Mouse (Mus musculus) liver, embryonic 11.5 days (tissue): Measurements from ENCODE around the gene Gm7271. TPM values are rescaled to one million over a fixed set of nuclear protein-coding genes. Genes with fewer than 3 reads are reported as not detected.

Experiments used
- ATAC-seq: fragments of 200-750 bp; cut with Nextera tagmentation; replicated peaks from 2 replicates; pipeline ENCODE4 v1.8.0; 2017; ENCODE audit warnings: moderate number of reproducible peaks, mild to moderate bottlenecking, moderate TSS enrichment, moderate library complexity; ENCODE audit not compliant: low FRiP score
- DNase-seq: peaks from one replicate; pipeline ENCODE4 v3.0.0-alpha.2; 2017; ENCODE audit warnings: low spot score
- H3K27ac ChIP-seq: fragments of 300-500 bp; sonication (generic); 2 replicates; pipeline ENCODE4 v1.5.1; 2014; ENCODE audit warnings: mild to moderate bottlenecking, low read depth, low read length, control low read depth
- H3K27me3 ChIP-seq: fragments of 300-500 bp; sonication (generic); replicated peaks from 2 replicates; pipeline ENCODE4 v1.6.1; 2014; ENCODE audit warnings: low read length, mixed read lengths; ENCODE audit not compliant: control insufficient read depth, insufficient read depth
- H3K36me3 ChIP-seq: fragments of 300-500 bp; sonication (generic); 2 replicates; pipeline ENCODE4 v1.6.1; 2014; ENCODE audit warnings: mild to moderate bottlenecking, low read length, moderate library complexity, mixed read lengths; ENCODE audit not compliant: control insufficient read depth, insufficient read depth
- H3K4me1 ChIP-seq: fragments of 300-500 bp; sonication (generic); replicated peaks from 2 replicates; pipeline ENCODE4 v1.6.1; 2014; ENCODE audit warnings: low read length, mixed read lengths; ENCODE audit not compliant: control insufficient read depth, insufficient read depth
- H3K4me2 ChIP-seq: fragments of 300-500 bp; sonication (generic); 2 replicates; pipeline ENCODE4 v1.6.1; 2014; ENCODE audit warnings: mild to moderate bottlenecking, control low read depth, moderate library complexity
- H3K4me3 ChIP-seq: fragments of 300-500 bp; sonication (generic); 2 replicates; pipeline ENCODE4 v1.5.1; 2014; ENCODE audit warnings: low read depth, low read length, control low read depth
- H3K9ac ChIP-seq: fragments of 300-500 bp; sonication (generic); 2 replicates; pipeline ENCODE4 v1.6.1; 2014; ENCODE audit warnings: low read depth, low read length, control low read depth
- H3K9me3 ChIP-seq: fragments of 300-500 bp; sonication (generic); 2 replicates; pipeline ENCODE4 v1.6.1; 2016; ENCODE audit warnings: low read length, inconsistent platforms, mixed read lengths; ENCODE audit not compliant: control insufficient read depth
- WGBS: fragments of 180-500 bp; shearing (Covaris S2); extraction: QIAGEN DNeasy Blood & Tissue Kit; methylation state at CpG from one replicate; pipeline ENCODE4 v1.1.7; 2014; 5-methylcytosine and 5-hydroxymethylcytosine counted together
- polyA plus RNA-seq: library from polyadenylated mRNA; unstranded; fragments of >200 nt; fragmentation: Nextera tagmentation; extraction: Ambion mirVana; gene quantifications from 2 replicates; pipeline ENCODE4 v1.2.1, GENCODE M21; 2014

Gm7271 gene
- not detected in 2 replicates for polyA plus RNA-seq

DNA sequence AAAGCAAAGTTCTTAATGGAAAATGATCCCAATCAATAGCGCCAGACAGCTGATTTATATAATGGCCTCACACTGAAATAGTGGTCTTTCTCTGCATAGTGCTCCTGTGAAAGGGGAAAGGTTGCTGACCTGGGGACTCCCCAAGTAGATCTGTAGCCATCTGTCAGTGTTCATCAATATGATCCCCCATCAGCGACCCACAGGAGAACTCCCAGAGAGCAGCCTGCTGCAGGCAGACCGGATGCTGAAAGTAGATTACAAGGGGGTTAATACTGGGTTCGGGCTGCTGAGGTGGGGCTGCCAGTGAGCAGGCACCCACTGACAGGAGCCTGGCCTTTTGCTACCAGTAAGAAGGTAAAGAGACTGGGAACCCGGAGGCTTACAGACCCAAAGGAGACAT lies at the start of gene Gm7271:
Gene Gm7271, plus strand, starts transcription at position 230 of the 400 bp plus-strand sequence.
- no peak within 1 kb of the TSS for H3K4me3 ChIP-seq
- no peak within 1 kb of the TSS for H3K9ac ChIP-seq
- H3K4me1 ChIP-seq: no peaks in the 10 kb centered on the region
- H3K27ac ChIP-seq: no peak within 1 kb of the TSS
- DNase-seq: no peak
- no peak for ATAC-seq
- WGBS: 41% methylated on average over 5 of the region's 5 CpGs
- no peaks in the 10 kb centered on the region; the same call in 1 of the 2 replicates for H3K27me3 ChIP-seq
- H3K4me2 ChIP-seq: no peak within 1 kb of the TSS
- H3K9me3 ChIP-seq: no peaks in the 10 kb centered on the region
- H3K36me3 ChIP-seq: no peaks in the 10 kb centered on the region

DNA sequence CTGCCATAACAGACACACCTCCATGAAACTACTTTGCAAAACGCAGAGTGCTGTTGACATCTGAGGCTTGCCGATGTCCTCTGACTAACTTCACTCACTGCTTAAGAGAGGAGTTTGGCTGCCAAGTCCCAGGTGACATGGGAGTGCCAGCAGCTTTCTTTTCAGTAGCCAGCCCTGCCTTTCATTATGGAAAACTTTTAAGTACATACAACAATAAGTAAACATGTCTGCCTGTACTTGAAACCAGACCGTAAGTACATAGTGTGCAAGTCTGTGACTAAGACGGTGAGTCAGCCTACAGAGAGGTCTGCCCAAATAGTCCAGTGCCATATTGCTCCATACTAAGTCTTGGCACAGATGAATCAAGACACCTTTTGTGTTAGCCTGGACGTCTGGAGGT lies 46.7 kb upstream of the Gm7271 start:
- H3K4me3 ChIP-seq: no peak overlapping the region
- no peaks in the 10 kb centered on the region for H3K9me3 ChIP-seq
- H3K36me3 ChIP-seq: no peaks in the 10 kb centered on the region
- DNase-seq: no peak
- no peak overlapping the region for H3K4me2 ChIP-seq
- 81% methylated on average over 5 of the region's 5 CpGs for WGBS
- no peaks in the 10 kb centered on the region for H3K27me3 ChIP-seq
- no peak for ATAC-seq
- H3K9ac ChIP-seq: no peak overlapping the region
- H3K27ac ChIP-seq: no peak overlapping the region
- no peaks in the 10 kb centered on the region for H3K4me1 ChIP-seq

DNA sequence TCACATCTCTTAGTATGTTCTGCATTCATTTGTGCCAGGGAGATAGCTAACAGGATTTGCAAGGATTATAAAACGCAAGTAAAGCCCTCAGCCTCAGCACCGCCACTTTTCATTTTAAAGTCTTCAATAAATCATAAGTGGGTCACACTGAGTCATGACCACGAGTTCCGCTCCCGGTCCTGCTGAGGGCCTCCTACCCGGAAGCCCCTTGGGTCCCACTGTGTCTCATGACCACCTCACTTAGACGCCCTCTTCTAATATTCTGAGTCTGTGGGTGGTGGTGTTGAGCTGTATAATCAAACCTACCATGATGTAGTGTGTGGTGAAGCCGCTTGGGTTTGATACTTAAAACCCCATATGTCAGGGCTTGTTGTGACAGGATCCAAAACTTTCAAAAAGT lies 46.1 kb upstream of the Gm7271 start:
- WGBS: 80% methylated on average over 8 of the region's 8 CpGs
- H3K4me1 ChIP-seq: no peaks in the 10 kb centered on the region
- no peak overlapping the region for H3K9ac ChIP-seq
- ATAC-seq: no peak
- H3K36me3 ChIP-seq: no peaks in the 10 kb centered on the region
- no peaks in the 10 kb centered on the region for H3K9me3 ChIP-seq
- no peak overlapping the region for H3K4me3 ChIP-seq
- no peak overlapping the region for H3K27ac ChIP-seq
- H3K4me2 ChIP-seq: no peak overlapping the region
- DNase-seq: no peak
- no peaks in the 10 kb centered on the region for H3K27me3 ChIP-seq

DNA sequence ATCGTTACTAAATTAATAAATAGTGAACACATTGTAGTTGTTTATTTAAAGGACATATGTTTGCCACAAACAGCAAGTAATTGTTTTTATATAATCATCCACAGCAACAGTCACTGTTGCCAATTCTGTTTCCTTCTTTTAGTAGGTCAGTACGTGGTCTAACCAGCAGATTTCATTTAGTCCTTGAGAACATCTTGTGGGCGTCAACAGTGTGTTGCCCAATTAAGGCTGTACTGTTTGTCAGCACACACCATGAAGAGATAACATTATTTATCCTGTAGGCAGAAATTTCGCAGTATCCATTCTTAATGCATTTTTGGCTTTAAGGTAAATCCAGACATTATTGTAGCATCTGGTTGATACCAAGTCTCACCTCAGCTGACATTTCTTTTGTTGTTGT lies 42.4 kb upstream of the Gm7271 start:
- WGBS: 66% methylated on average over 4 of the region's 4 CpGs
- no peak overlapping the region for H3K4me2 ChIP-seq
- no peak for DNase-seq

DNA sequence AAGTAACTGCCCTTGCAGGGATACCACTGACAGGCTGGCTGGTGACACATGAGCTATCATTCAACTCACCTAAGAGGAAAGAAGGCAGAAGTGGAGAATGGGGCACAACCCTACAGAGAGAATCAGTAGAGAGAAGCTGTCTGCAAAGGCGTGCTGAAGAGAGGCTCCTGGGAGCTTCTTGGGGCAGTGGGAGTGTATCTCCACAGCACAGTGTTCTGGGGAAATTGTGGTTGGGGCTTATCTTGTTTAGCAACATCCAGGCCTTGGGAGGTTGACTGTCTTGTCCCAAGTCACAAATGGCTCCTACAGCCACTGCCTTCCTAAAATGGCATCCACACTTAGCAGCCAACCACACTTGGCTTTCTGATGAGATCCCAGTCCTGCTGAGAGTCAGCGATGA lies 8.9 kb upstream of the Gm7271 start:
- H3K4me1 ChIP-seq: no peaks in the 10 kb centered on the region
- H3K27ac ChIP-seq: no peak overlapping the region
- no peak overlapping the region for H3K4me2 ChIP-seq
- H3K27me3 ChIP-seq: no peaks in the 10 kb centered on the region
- H3K9me3 ChIP-seq: no peaks in the 10 kb centered on the region
- ATAC-seq (peak; percentile 58; the same call in 1 of the 2 replicates), DNase-seq (no peak)
- H3K36me3 ChIP-seq: no peaks in the 10 kb centered on the region
- no peak overlapping the region for H3K9ac ChIP-seq
- H3K4me3 ChIP-seq: no peak overlapping the region
- WGBS: 53% methylated on average over 2 of the region's 2 CpGs

More for the DNA sequence above, 42.4 kb upstream of the Gm7271 start:
- no peak overlapping the region for H3K9ac ChIP-seq
- no peak for ATAC-seq
- H3K36me3 ChIP-seq: no peaks in the 10 kb centered on the region
- no peak overlapping the region for H3K4me3 ChIP-seq
- H3K27ac ChIP-seq: no peak overlapping the region
- no peaks in the 10 kb centered on the region for H3K27me3 ChIP-seq
- no peaks in the 10 kb centered on the region for H3K4me1 ChIP-seq
- H3K9me3 ChIP-seq: no peaks in the 10 kb centered on the region

DNA sequence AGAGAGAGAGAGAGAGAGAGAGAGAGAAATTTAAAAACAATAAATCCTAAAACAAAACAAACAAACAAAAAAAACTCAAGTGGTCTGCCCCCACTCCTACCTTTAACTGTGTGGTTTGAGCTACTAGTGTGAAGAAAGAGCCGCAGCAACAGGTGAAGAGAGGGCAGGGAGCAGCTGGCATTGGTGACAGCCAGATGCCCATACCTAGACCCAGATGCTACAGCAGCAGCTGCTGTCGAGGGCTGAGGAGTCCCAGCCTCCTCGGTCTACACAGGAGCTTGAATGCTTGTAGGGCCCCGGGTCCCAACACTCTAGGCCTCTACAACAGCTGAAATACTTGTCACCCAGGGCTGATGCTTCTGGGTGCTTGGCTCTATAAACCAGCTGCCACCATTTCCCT lies 7.0 kb upstream of the Gm7271 start:
- no peak overlapping the region for H3K27ac ChIP-seq
- 69% methylated on average over 4 of the region's 4 CpGs for WGBS
- H3K4me2 ChIP-seq: no peak overlapping the region
- H3K27me3 ChIP-seq: no peaks in the 10 kb centered on the region
- H3K9ac ChIP-seq: no peak overlapping the region
- no peaks in the 10 kb centered on the region for H3K36me3 ChIP-seq
- no peaks in the 10 kb centered on the region for H3K4me1 ChIP-seq
- DNase-seq: no peak
- no peak overlapping the region for H3K4me3 ChIP-seq
- no peak for ATAC-seq
- H3K9me3 ChIP-seq: no peaks in the 10 kb centered on the region

DNA sequence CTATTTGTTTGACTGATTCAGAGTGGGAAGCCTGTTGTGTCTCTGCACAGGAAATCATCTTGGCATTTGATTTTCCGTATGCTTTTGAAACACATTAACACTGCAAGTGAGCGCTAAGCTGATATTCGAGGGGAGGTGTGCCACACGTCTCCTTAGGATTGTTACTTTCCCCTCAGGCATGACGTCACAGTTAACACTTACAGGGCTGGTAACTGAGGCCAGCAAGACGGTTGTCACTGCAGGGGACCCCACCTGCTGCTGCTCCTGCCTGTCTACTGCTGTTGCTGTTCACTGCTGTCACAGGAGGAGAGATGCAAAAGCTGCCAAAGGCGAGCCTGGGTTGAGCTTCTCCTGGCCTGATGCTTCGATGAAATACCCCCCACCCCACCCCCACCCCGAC lies 6.1 kb upstream of the Gm7271 start:
- no peak for DNase-seq
- H3K4me3 ChIP-seq: no peak overlapping the region
- no peaks in the 10 kb centered on the region for H3K4me1 ChIP-seq
- H3K27ac ChIP-seq: no peak overlapping the region
- H3K27me3 ChIP-seq: no peaks in the 10 kb centered on the region
- no peak overlapping the region for H3K4me2 ChIP-seq
- no peaks in the 10 kb centered on the region for H3K9me3 ChIP-seq
- no peaks in the 10 kb centered on the region for H3K36me3 ChIP-seq
- 46% methylated on average over 9 of the region's 9 CpGs for WGBS
- no peak overlapping the region for H3K9ac ChIP-seq
- ATAC-seq: no peak

DNA sequence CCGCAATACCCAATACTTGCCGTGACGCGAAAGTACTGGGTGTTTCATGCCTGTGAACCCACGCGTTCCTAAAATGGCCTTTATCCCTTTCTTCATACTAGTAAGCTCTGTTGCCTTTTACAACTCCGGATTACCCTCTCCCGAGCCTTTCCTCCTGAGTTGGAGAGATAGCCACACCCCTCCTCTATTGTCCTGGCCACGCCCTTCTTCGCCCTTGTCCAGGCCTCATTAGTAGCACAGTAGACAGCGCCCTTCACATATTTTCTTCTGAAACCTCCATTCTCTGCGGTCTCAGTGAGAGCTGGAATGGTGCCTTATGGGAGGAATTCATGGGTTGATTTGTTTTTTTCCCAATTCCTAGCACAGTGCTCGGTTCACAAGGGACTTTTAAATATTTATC lies 11.3 kb downstream of the Gm7271 start:
- no peak overlapping the region for H3K4me3 ChIP-seq
- H3K4me1 ChIP-seq: no peaks in the 10 kb centered on the region
- WGBS: 82% methylated on average over 13 of the region's 13 CpGs
- no peak overlapping the region for H3K27ac ChIP-seq
- H3K27me3 ChIP-seq: no peaks in the 10 kb centered on the region
- ATAC-seq (no peak), DNase-seq (no peak)
- no peak overlapping the region for H3K9ac ChIP-seq
- H3K4me2 ChIP-seq: no peak overlapping the region
- no peaks in the 10 kb centered on the region for H3K9me3 ChIP-seq
- H3K36me3 ChIP-seq: no peaks in the 10 kb centered on the region

DNA sequence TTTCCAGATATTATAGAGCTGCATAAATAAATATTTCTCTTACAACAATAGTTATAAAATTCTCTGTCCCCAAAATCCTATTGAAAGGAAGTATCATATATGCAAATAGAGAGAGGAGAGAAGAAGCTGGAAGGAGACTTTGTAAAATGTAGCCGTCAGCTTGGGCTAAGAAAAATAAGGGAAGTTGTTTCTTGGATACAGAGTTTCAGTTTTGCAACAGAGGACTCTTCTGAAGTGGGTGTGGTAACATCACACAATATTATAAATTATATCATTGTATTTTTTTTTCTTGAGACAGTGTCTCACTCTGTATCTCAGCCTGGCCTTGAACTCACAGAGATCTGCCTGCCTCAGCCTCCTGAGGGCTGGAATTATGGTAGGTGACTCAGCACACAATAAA lies 38.6 kb downstream of the Gm7271 start:
- H3K9me3 ChIP-seq: no peaks in the 10 kb centered on the region
- no peak overlapping the region for H3K4me3 ChIP-seq
- no peak for DNase-seq
- ATAC-seq: no peak
- H3K36me3 ChIP-seq: no peaks in the 10 kb centered on the region
- H3K4me2 ChIP-seq: no peak overlapping the region
- WGBS: 44% methylated on average over 1 of the region's 1 CpGs
- H3K27ac ChIP-seq: no peak overlapping the region
- H3K9ac ChIP-seq: no peak overlapping the region
- H3K27me3 ChIP-seq: no peaks in the 10 kb centered on the region
- no peaks in the 10 kb centered on the region for H3K4me1 ChIP-seq
